Mouse (Mus musculus) megakaryocyte, embryonic 14.5 days (primary cell): ENCODE measurements around the gene Dynll2. TPM values are rescaled to one million over a fixed set of nuclear protein-coding genes. Genes with fewer than 3 reads are reported as not detected.

ENCODE experiments used
- H3K27me3 ChIP-seq: replicated peaks from 2 replicates; pipeline ENCODE3; 2012; ENCODE audit warnings: inconsistent platforms
- H3K36me3 ChIP-seq: replicated peaks from 2 replicates; pipeline ENCODE3; 2012; ENCODE audit warnings: low read length, inconsistent platforms, mixed read lengths
- H3K4me1 ChIP-seq: 2 replicates; pipeline ENCODE4 v1.6.1; 2012; ENCODE audit warnings: inconsistent platforms
- H3K4me3 ChIP-seq: replicated peaks from 2 replicates; pipeline ENCODE3; 2012; ENCODE audit warnings: moderate library complexity, mild to moderate bottlenecking, inconsistent platforms
- H3K9me3 ChIP-seq: 2 replicates; pipeline ENCODE4 v1.6.1; 2012; ENCODE audit warnings: inconsistent platforms
- FLI1 ChIP-seq: IDR thresholded peaks from 2 replicates; pipeline ENCODE4 v1.6.1; 2012; ENCODE audit warnings: low read length, inconsistent platforms, mixed read lengths
- GATA1 ChIP-seq: IDR thresholded peaks from 3 replicates; pipeline ENCODE4 v1.6.1; 2012; ENCODE audit warnings: mixed read lengths, low read length, inconsistent platforms, borderline replicate concordance
- polyA plus RNA-seq: library from polyadenylated mRNA; stranded (reverse); fragments of >175 nt; gene quantifications from 2 replicates; pipeline ENCODE4 v1.2.3, GENCODE M21; 2012; ENCODE audit warnings: low replicate concordance; ENCODE audit not compliant: insufficient read depth

Gene Dynll2
- polyA plus RNA-seq, 1 experiment, result 63.0 TPM

DNA sequence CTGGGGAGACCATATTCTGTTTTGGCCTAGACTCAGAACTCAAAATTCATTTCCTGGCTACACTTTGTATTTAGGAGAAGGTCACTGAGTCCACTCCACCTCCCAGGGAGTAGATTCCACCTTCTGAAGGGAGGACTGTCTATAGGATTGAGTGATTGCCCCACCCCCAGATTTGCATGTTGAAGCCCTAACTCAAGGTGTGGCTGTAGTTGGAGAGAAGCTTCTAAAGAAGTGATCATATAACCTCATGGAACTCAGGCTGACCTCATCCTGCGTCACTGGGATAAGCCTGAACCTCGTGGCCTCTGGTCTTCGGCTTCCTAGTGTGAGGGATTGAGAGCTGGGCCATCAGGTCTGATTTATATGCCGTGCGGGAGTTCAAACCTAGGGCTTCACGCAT lies 28.5 kb upstream of the Dynll2 start:
- Histone ChIP-seq H3K9me3 (no peaks in the 10 kb centered on the region), H3K4me3 (no peak overlapping the region), H3K36me3 (no peaks in the 10 kb centered on the region), H3K27me3 (peaks cover 17% of the 10 kb centered on the region), H3K4me1 (no peaks in the 10 kb centered on the region)
- TF ChIP-seq FLI1 (no peak), GATA1 (no peak)

DNA sequence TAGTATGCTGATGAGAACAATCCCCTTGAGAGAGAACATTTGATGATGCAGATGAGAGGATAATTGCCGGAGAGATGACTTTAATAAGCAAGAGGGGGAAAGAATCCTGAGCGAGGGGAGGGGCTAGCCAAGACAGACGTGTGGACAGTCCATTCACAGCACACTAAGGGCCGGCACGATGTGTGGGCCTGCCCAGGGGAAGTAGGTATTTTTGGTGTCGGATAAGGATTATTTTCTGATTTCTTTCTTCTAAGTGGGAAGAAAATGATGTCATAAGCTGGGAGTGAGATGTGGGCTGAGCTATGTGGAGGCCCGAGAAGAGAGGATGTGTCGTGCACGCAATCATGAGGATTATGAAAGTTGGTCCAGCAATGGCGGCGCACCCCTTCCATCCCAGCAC lies 27.8 kb upstream of the Dynll2 start:
- H3K9me3 ChIP-seq, result no peaks in the 10 kb centered on the region
- peaks cover 18% of the 10 kb centered on the region for H3K27me3 ChIP-seq
- H3K36me3 ChIP-seq, result no peaks in the 10 kb centered on the region
- no peaks in the 10 kb centered on the region for H3K4me1 ChIP-seq
- TF ChIP-seq GATA1, result no peak
- no peak overlapping the region for H3K4me3 ChIP-seq

DNA sequence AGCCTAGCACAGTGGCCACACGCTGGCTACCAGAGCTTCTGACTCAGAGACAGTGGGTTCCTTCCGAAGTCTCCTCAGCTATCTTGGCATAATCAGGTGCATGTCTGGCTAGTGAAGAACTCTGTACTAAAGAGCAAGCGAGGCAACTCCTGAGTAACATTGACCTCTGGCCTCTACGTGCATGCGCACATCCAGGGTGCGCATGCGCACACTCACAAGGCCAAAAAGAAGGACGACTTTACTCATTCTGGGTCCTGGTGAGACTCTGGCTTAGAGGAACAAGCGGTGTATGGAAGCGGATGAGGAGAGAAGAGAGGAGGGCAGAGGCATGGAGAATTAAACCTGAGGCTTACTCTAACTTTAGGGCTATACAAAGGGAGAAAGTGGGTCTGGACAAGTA lies 26.3 kb upstream of the Dynll2 start:
- no peaks in the 10 kb centered on the region for H3K9me3 ChIP-seq
- H3K27me3 ChIP-seq, result peaks cover 28% of the 10 kb centered on the region
- TF ChIP-seq GATA1 (no peak), FLI1 (no peak)

DNA sequence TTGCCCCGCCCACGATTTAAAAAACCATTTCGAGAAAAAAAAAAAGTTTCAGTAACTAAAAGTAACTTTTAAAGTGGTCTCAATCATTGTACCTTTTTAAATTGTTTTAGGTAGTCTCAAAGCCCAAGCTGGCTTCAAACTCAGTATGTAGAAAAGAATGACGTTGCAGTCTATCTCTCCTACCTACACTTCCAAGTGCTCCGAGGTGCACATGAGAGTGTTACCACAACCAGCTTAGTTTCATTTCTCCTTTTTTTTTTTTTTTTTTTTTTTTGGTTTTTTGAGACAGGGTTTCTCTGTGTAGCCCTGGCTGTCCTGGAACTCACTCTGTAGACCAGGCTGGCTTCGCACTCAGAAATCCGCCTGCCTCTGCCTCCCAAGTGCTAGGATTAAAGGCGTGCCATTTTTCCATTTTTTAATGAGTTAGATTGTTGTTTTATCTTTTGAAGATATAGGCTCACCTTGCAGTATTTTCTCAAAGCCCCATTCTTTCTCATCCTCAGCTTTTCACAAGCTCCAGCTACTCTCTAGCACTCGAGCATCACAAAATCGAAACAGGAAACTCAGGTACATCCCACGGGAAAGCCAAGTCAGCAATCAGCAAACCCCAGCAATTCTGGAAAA lies 25.4 kb upstream of the Dynll2 start:
- H3K9me3 ChIP-seq, result no peaks in the 10 kb centered on the region
- TF ChIP-seq FLI1, result no peak
- no peak for TF ChIP-seq GATA1
- no peaks in the 10 kb centered on the region for H3K36me3 ChIP-seq
- H3K27me3 ChIP-seq, result peaks cover 32% of the 10 kb centered on the region
- no peak overlapping the region for H3K4me3 ChIP-seq
- no peaks in the 10 kb centered on the region for H3K4me1 ChIP-seq

More for the DNA sequence above, 26.3 kb upstream of the Dynll2 start:
- Histone ChIP-seq H3K4me1 (no peaks in the 10 kb centered on the region), H3K4me3 (no peak overlapping the region), H3K36me3 (no peaks in the 10 kb centered on the region)

DNA sequence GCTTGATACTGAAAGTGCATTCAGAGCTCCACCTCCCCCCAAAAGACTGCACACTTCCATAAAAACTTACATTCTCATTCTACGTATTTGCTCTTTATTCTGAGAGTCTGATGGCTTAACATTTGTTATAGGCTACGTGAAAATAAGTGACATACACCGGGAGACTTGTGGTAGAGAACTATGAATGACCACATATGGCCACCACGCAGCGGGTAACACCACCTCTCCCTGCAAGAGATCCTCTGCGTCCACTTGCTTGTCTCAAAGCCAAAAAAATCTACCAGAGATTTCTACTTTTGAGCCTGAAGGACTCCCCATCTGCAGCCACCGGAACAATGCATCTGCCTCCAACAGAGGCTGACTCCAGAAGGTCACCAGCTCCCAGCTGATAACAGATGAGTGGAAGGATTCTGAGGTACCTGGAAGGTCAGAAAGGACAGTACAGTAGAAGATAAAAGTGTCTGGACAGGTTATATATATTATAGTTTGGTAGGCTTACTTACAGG lies 24.6 kb upstream of the Dynll2 start:
- H3K27me3 ChIP-seq, result peaks cover 37% of the 10 kb centered on the region
- no peak for TF ChIP-seq FLI1
- TF ChIP-seq GATA1, result no peak
- H3K4me1 ChIP-seq, result no peaks in the 10 kb centered on the region
- no peak overlapping the region for H3K4me3 ChIP-seq
- H3K36me3 ChIP-seq, result no peaks in the 10 kb centered on the region
- H3K9me3 ChIP-seq, result no peaks in the 10 kb centered on the region

DNA sequence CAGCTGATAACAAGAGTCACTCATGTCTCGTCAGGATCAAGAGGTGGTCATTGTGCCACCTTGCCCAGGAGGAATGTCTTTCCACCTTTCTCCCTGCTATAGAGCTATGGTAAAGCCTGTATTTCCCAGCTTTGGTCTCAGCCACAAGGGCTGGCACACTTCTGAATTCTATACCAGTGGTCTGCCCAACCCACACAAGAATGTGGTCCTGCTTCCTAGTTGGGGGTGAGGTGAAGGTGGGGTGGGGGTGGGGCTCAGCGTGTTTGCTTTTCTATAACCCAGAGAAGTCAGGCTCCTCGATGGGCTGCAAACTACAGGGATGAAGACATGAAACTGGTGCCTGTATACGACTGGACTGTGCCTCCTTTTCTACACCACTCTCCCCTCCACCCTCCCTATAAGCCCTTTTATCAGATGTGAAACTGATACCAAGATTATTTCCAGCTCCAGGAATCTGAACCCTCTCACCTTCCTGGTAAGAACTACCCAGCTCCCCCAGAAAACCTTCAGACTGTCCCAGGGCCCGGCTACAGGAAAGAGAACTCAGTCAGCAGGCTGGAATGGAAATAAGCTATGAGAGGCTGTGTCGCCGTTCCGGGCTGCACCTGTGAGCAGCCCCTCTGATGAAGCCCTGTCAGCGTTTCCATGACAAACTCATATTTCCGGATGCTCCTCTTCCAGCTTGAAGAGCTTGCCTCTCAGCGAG lies 24.0 kb upstream of the Dynll2 start:
- Histone ChIP-seq H3K4me3 (no peak overlapping the region), H3K36me3 (no peaks in the 10 kb centered on the region), H3K9me3 (0 out of 2 replicates have a peak, but pooled peaks cover 2% of the 10 kb centered on the region), H3K27me3 (peaks cover 40% of the 10 kb centered on the region), H3K4me1 (no peaks in the 10 kb centered on the region)
- no peak for TF ChIP-seq GATA1
- no peak for TF ChIP-seq FLI1

DNA sequence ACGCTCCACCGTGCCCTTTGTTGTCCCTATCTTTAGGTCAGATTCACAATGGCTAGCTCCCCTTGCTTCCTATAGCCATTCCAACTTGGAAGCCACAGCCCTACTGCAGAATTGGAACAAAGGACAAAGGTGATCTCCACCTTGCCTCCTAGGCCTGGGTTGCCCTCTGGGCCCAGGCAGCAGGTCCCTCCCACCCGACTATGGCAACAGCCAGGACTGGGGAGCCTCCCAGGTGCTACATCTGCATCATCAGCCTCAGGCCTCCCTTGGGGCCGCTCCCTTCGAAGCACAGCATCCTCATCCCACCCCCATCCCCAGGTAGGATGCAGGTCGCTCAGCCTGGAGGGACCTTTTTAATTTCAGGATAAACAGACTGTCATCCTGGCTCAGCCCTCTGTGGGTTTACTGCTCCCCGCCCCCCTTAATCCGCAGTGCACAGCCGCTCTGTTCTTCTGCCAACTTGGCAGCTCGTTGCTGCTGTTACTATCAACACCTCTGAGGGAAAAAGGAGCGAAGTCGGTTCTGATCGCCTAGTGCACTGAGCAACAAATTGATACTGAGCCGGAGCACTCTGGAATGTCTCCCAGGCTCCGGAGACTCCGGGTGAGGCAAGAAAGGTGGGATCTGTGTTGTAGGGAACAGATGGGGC lies 22.3 kb upstream of the Dynll2 start:
- H3K4me1 ChIP-seq, result no peaks in the 10 kb centered on the region
- peaks cover 7% of the 10 kb centered on the region for H3K9me3 ChIP-seq
- H3K36me3 ChIP-seq, result no peaks in the 10 kb centered on the region
- TF ChIP-seq GATA1 (no peak), FLI1 (no peak)
- no peak overlapping the region for H3K4me3 ChIP-seq
- peaks cover 37% of the 10 kb centered on the region for H3K27me3 ChIP-seq

DNA sequence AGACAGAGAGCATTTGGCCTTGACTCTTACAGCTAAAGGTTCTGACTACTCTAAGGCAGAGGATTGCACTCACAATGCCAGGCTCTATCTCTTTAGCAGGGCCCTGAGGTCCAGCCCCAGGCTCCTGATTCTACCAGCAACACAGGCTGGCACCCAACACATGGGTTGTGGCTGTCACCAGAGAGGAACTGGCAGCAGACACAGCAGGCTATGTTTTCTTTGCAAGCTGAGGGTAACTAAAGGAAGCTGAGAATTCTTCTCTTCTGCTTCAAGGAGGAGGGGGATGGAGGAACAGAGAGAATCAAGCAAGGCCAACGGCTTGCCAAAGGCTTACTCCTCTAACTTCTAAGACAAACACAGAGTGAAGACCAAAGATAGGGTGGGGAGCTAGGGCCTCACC lies 21.3 kb upstream of the Dynll2 start:
- TF ChIP-seq FLI1 (no peak), GATA1 (no peak)
- Histone ChIP-seq H3K9me3 (peaks cover 7% of the 10 kb centered on the region), H3K36me3 (no peaks in the 10 kb centered on the region), H3K4me1 (peaks cover 6% of the 10 kb centered on the region; the same call in 1 of the 2 replicates), H3K4me3 (no peak overlapping the region), H3K27me3 (peaks cover 34% of the 10 kb centered on the region)

DNA sequence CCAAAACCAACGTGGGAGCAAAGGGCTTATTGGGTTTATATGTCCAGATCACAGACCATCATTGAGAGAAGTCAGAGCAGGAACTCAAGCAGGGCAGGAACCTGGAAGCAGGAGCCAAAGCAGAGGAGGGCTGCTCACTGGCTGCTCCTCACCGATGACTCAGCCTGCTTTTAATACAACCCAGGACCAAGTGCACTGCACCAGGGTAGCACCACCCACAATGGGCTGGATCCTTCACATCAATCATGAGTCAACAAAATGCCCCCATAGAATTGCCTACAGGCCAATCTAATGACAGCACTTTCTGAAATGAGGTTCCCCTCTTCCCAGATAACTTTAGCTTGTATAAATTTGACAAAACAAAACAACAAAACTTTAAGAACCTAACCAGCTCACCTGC lies 16.8 kb upstream of the Dynll2 start:
- Histone ChIP-seq H3K27me3 (peaks cover 28% of the 10 kb centered on the region), H3K4me3 (peak overlapping the region; percentile 31)
- no peak for TF ChIP-seq GATA1
- TF ChIP-seq FLI1, result no peak

DNA sequence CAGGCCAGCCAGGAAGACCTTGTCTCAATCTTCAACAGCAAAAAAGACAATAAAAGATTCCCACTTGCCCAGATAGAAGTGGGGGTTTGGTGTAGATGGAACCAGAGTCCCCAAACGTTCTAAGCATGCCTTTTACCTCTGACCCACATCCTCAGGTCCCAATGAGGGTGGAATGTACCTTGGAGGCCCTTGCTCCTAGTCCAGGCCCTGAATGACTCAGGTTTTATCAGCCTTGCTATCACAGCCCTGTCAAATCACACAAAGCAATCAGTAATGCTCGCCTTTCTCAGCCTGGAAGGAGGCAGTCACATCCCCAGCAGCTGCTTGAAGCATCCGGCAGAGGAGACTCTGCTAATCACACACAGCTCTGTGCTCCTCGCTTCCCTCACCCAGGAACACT lies 15.4 kb upstream of the Dynll2 start:
- Histone ChIP-seq H3K4me1 (peaks cover 6% of the 10 kb centered on the region; the same call in 1 of the 2 replicates), H3K9me3 (peaks cover 27% of the 10 kb centered on the region), H3K36me3 (no peaks in the 10 kb centered on the region), H3K4me3 (no peak overlapping the region), H3K27me3 (peaks cover 25% of the 10 kb centered on the region)
- no peak for TF ChIP-seq FLI1
- no peak for TF ChIP-seq GATA1

More for the DNA sequence above, 16.8 kb upstream of the Dynll2 start:
- peaks cover 6% of the 10 kb centered on the region; the same call in 1 of the 2 replicates for H3K4me1 ChIP-seq
- peaks cover 21% of the 10 kb centered on the region for H3K9me3 ChIP-seq
- no peaks in the 10 kb centered on the region for H3K36me3 ChIP-seq
